Mouse (Mus musculus): ENCODE data around the gene Zfp111. TPM values are rescaled to one million over a fixed set of nuclear protein-coding genes. Genes with fewer than 3 reads are reported as not detected.
A peak's percentile ranks its signal among the peaks of the same experiment; 100 is the strongest.

The Zfp111 gene
- polyA plus RNA-seq (2012; rRNA removed) = 3.9 and 4.4 TPM in 2 replicates

DNA sequence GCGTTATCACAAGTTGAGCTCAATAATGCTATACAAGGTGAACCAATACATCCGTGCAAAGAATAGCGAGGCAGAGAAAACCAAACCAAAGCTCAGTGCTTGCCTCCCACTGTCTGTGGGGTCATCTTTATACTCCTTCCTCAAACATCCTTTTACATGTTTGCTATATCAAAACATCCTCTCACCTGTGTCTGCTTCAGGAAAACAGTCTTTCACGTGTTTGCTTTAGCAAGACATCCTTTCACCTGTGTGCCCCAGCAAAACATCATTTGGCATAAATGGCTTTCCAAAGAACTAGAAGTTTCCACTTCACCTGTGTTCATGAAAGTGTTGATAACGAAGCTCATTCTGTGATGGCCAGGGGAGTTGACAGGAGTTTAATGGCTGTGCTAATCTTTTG lies at the start of gene Zfp111:
Gene Zfp111 (minus strand): TSS at position 101 of the 400 bp plus-strand sequence.
- no peak for DNase-seq (ENCODE audit: extremely low spot score in 1 of 2, low spot score in 1 of 2)

DNA sequence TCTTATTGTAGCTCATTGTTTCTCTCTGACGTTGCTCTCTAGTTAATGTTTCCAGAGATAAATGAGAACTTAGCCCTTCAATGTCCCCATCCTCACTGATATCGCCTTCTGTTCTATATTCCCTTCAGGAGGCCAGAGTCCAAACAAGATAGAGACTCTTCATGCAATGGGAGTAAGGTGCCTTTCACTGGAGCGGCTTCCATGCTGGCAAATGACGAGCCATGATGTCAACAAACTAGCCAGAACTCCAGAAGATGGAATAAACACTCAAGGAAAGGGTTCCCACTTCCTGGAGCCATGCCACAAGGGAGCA lies 48.7 kb upstream of the Zfp111 start:
- no peak for DNase-seq (ENCODE audit: extremely low spot score in 1 of 2, low spot score in 1 of 2)

DNA sequence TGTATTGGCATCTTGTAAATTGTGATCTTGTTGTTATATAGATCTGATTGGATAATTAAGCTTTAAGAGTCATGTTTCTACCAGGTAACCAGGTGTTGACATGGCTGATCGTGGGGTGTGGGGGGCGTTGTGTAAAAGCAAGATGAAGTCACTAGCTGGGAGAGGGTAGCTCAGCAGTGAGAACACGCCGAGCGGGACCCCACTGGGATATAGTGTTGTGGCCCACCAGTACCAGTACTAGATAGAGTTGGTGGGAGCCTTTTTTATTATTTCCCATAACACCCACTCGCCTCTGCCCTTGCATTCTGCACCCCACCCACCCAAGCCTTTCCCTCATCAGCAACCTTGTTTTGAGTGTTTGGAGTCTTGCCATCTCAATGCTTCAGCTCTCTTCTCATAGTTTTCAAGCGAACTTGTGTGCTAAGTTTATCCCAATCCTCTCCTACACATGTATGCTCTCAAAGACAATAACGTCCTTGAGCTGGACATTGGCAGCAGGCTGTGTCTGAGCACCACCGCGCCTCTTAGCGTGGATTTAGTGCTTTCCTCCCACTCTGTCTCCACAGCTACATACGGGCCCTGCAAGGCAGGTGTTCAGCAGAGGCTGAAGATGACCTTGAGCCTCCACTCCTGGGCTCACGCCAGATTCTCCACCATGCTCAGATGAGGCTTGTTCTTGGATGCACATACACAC lies 48.2 kb upstream of the Zfp111 start:
- no peak for DNase-seq (ENCODE audit: extremely low spot score in 1 of 2, low spot score in 1 of 2)

DNA sequence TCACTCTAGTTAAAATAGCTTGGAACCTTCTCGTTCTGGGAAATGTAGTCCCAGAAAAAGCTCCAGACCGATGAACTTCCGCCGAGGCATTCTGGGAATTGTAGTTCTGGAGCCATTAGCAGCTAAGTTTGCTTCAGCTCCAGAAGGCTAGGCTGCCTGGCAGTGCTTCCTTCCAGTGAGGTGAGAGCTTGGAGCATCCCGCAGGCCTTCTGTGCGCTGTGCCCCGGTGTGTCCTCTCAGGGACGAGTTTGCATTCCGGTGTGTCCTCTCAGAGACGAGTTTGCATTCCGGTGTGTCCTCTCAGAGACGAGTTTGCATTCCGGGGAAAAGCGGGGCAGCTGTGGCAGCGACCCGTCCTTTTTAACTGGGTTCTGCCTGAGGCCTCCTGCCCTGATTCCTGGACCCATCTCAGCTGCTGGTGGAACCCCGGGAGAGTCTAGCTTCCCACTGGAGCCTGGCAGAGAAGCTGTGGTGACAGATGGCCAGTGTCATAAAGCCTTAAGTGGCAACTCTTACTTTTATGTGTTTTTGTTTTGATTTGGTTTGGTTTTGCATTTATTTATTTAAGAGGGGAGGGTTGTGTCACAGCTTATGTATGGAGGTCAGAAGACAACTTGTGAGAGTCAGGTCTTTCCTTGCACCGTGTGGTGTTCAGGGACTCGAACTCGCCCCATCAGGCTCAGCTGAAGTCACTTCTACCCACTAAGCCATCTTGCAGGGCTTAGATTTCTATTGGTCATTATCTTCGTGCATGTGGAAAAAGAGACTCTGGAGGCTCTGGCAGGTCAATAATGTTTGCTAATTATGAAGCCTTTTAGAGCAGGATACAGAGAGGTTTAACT lies 43.6 kb upstream of the Zfp111 start, which contains the start of gene Zfp108:
Gene Zfp108 (plus strand): TSS at position 162 of the 842 bp plus-strand sequence.
- peak; percentile 92 to 94 for DNase-seq (ENCODE audit: extremely low spot score in 1 of 2, low spot score in 1 of 2)

DNA sequence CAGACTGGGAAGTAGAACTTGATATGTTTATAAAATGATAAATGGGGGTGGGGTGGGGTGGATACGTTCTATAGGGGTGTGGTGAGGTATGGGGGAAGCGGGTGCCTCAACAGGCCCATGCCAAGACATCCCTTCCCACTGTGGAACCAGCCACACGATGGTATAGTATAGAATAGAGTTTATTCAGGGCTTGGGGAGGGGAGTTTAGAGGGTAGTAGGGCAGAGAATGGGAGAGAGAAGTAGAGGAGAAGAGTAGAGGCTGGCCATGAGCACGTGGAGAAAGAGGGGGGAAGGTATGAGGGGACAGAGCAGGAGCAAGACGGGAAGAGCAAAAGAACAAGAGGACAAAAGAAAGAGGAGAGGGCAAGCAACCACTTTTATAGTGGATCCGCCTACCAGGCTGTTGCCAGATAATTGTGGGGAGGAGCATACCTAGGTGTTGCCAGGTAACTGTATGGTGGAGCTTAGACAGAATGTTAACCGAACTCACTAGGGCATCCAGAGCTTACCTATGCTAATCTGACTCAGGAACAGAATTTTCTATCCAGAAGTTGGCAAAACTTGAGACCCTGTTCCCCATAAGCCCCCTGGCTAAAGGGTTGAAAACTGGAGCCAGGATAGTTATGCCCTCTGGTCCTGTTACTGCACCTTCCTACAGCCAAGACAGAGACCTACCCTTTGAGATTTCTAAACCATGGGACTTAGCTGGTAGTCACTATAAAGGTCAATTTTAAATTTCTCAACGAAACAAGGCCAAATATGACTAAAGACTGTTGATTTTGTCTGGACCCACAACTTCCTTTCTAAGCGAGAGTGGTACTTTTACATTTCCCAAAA lies 42.8 kb upstream of the Zfp111 start:
- no peak for DNase-seq (ENCODE audit: extremely low spot score in 1 of 2, low spot score in 1 of 2)

DNA sequence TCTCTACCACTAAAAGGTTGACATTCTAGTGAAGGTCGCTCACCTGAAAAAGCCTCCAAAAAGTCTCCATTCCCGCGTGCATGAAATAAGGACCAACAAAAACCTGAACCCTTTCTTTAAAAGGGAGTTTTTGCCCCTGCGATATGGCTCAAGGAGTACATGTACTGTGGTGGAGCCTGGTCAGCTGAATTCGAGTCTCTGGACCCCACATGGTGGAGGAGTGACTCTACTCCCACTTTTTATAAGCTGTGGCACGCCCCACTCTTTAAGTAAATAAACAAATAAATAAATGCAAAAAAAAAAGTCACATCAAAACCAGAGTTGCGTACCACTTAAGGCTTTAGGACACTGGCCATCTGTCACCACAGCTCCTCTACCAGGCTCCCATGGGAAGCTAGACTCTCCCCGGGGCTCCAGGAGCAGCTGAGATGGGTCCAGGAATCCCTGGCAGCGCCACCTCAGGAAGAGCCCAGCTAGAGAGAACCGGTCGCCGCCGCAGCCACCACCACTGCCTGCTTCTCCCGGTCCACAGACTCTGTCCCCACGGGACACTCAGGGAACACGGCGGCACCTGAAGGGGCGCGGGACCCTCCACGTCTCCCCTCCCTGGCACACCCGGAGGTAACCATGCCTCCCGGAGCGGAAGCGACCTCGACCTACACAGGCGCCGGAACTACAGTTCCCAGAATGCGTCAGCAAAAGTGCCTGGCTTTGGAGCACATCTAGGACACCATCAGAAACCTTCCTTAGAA lies 26.0 kb upstream of the Zfp111 start, which contains the start of gene Zfp109:
Gene Zfp109 (minus strand): TSS at position 521 of the 752 bp plus-strand sequence.
- DNase-seq (ENCODE audit: extremely low spot score in 1 of 2, low spot score in 1 of 2) = peak; percentile 46 to 84

DNA sequence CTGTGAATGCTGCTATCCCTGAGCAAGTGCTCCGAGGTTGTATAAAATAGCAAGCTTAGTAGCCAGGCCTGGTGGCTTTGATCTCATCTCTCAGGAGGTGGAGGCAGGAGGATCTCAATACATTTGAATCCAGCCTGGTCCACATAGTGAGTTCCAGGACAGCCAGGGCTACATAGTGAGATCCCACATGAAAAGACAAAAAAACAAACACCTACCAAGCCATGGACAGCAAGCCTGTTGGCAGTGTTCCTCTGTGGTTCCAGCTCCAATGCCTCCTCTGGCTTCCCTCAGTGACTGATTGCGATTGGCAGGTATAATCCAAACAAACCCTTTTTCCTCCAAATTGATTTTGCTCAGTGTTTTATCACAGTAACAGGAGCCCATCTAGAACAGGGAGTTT lies 947 bp downstream of the Zfp111 start:
- DNase-seq (ENCODE audit: extremely low spot score in 1 of 2, low spot score in 1 of 2) = no peak

DNA sequence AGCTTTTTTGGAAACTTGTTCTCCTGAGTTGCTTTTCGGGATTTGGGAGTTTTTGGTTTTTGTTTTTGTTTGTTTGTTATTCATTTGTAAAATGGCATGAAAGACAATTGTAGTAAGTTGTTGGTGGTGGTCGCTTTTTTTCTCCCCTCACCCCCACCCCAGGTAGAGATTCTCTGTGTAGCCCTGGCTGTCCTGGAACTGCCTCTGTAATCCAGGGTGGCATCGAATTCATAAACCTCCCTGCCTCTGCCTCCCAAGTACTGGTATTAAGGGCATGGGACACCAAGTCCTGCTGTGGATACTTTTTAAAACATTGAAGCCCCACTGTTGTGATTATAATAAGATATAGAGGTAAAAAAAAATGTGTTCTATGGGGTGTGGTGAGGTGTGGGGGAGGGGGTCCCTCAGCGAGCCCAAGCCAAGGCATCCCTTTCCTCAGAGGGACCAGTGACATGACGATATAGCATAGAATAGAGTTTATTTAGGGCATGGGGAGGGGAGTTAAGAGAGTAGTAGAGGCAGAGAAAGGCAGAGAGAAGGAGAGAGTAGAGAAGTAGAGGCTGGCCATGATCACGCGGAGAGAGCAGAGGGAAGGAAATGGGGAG lies 2.9 kb downstream of the Zfp111 start:
- DNase-seq (ENCODE audit: extremely low spot score in 1 of 2, low spot score in 1 of 2) = no peak

DNA sequence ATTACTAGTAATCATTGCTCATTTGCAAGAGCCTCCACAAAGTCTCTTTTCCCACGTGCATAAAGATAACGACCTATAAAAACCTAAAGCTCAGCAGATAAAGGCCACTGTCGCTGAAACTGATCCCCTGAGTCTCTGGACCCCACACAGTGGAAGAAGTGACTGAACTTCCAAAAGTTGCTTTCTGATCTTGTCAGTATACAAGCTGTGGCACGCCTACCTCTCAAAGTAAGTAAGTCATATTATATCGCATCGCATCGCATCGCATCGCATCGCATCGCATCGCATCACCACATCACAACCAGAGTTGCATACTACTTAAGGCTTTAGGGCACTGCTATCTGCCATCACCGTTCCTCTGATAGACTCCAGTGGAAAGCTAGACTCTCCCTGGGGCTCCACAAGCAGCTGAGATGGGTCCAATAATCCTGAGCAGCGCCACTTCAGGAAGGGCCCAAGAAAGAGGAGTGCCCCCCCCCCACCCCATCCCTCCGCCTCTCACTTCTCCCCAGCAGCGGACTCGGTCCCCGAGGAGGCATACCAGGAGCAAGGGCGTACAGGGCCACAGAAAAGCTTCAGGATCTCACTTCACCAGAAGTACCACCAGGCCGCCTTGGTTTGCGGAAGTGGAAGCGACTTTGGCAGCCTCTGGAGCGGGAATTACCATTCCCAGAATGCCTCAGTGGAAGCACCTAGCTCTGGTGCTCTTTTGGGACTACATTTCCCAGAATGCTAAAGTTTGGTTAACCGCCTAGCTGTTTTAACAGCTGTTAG lies 3.6 kb downstream of the Zfp111 start:
- DNase-seq (ENCODE audit: extremely low spot score in 1 of 2, low spot score in 1 of 2) = peak; percentile 62 to 88

DNA sequence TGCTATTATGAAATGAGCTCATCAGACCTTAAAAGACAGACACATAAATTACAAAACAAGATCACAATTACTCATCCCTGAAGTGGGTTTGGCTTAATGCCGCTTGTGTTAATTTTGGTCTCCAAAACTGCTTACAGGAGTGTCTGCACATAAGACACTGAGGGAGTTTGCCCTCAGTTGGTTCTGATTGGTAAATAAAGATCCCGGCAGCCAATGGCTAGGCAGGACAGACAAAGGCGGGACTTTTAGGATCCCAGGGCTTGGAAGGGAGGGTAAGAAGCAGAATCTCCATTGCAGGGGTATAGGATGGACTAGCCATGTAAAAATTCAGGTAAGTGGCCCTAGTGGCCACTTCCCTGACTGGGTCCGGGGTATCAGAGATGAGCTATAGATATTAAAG lies 14.3 kb downstream of the Zfp111 start:
- DNase-seq (ENCODE audit: extremely low spot score in 1 of 2, low spot score in 1 of 2) = no peak

DNA sequence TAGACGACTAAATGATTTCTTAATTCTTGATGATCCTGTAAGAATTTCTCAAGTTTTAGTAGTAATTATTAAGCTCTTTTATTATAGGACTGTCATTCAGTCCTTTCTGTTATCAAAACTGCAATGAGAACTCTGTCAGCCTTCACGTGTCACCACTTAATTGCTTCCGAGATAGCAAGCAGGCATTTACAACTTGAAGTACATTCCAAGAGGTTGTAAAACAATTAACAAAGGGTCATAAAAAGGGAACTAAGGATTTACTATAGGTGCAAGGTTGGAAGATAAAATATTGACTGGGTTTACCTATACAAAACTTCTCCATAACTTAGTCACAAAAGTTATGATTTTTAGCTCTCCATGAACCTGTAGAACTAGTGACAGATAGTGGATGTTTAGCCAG lies 18.1 kb downstream of the Zfp111 start:
- DNase-seq (ENCODE audit: extremely low spot score in 1 of 2, low spot score in 1 of 2) = no peak

DNA sequence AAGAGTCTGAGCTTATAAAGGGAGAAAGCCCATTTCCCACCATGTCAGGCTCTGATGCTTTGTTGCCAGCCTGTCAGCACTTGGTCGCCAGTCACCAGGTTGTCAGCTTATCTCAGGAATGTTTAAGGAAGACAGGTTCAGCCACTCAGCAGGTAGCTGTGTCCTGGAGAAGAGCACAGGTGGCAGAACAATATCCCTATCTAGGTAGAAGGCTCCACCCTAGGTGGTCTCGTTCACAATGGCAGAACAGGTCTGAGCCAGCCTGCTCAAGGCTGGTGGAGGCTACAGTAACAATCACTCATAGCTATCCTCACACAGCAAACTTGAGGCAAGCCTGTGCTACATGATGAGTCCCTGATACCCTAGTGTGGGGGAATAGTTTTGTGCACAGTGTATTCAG lies 19.9 kb downstream of the Zfp111 start:
- no peak for DNase-seq (ENCODE audit: extremely low spot score in 1 of 2, low spot score in 1 of 2)

DNA sequence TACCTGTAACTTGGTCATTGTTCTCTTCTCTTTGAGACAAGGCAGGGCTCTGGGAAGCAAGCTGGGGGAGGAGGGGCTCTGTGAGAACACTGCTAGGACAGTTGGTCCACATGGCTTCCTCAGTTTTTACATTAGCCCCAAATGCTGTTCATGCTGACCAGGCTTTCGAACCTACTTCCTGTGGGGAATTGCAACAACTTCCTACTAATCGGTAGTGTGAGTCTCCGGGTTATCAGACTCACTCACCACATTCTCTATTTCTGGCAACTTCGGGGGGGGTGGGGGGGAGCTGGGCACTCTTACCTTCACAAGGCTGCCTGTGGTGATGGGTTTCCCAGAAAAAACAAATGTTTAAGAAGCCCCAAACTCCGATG lies 21.7 kb downstream of the Zfp111 start:
- DNase-seq (ENCODE audit: extremely low spot score in 1 of 2, low spot score in 1 of 2) = no peak

DNA sequence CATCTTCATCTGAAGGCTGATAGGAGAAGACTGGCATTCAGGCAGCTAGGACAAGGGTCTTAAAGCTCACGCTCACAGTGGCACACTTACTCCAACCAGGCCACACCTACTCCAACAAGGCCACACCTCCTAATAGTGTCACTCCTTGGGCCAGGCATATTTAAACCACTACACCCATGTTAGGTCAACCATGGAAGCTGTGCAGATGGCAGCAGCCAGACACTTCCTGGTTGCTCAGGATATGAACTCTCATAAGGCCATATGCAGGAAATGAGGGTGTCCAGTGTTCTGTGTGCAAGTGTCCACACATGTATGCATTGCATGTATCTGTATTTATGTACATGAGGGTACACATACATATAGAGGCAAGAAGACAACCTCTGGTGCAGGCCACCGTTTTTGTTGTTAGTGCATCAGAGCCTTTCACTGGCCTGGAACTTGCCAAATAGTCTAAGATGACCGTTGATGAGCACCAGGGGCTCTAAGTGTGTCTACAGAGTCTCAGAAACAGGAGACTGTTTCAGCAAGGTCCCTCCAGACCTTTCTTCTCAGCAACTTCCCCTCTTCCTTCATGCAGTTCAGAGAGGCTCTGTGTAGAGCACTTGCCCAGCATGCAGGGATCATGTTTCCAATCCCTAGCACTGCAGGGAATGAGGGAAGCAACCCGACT lies 22.2 kb downstream of the Zfp111 start:
- DNase-seq (ENCODE audit: extremely low spot score in 1 of 2, low spot score in 1 of 2) = no peak

DNA sequence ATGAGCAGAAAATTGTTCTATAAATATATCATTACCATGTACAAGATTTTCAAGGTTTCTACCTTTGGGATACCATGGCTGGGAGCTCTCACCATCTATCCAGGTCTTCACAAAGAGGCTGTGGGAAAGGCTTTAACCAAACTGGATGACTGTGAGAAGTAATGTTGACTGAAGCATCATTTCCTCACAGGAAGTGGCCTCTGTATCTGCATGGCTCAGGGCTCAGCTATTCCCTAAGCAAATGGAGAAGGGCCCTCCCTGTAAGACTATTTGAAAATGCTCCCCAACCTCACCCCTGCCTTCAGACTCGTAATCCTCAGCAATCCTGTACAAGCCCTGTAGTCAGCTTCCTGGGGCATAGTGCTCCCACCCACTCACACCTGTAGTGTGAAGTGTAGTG lies 23.6 kb downstream of the Zfp111 start:
- no peak for DNase-seq (ENCODE audit: extremely low spot score in 1 of 2, low spot score in 1 of 2)

DNA sequence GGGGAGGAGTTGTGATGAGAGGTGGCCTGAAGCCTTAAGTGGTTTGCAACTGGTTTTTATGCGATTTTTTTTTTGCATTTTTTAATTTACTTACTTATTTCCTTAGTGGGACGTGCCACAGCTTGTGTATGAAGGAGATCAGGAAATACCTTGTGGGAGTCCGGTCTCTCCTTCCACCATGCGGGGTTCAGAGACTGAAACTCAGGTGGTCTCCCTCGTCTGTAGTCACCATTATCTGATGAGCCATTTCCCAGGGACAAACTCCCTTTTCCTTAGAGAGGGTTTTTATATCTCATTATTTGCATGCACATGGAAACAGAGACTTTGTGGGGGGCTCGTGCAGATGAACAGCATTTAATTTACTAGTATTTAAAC lies 35.9 kb downstream of the Zfp111 start:
- DNase-seq (ENCODE audit: extremely low spot score in 1 of 2, low spot score in 1 of 2) = no peak

DNA sequence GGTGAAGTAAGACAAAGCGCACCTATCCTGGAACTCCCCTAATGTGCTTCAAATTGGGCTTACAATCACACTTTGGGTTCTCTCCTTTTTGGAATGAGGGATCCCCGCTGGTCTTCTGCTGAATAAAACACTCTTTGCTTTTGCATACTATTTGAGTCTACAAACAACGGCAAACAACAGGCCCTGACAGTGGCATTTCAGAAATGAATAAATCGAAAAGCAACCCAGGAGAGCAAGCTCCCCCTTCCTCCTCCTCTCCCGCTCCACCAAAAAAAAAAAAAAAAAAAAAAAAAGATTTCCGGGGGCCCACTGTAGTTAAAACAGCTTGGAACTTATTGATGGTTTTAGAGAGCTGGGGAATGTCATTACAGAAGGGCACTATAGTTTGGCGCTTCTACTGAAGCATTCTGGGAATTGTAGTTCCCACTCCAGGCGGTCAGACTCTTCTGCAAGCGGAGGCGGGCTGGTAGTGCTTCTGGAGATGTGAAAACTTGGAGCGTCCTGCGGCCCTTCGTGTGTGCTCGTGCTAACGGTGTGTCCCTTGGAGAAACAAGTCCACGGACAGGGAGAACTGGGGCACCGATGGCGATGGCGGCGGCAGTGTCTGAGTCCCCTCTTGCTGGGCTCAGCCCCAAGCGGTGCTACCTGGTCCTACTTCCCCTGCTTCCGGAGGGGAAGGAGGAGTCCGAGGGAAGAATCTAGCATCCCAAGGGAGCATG lies 36.5 kb downstream of the Zfp111 start, which contains the start of gene Zfp114:
Gene Zfp114 (plus strand): TSS at position 443 of the 719 bp plus-strand sequence.
- peak; percentile 28 to 81 for DNase-seq (ENCODE audit: extremely low spot score in 1 of 2, low spot score in 1 of 2)

DNA sequence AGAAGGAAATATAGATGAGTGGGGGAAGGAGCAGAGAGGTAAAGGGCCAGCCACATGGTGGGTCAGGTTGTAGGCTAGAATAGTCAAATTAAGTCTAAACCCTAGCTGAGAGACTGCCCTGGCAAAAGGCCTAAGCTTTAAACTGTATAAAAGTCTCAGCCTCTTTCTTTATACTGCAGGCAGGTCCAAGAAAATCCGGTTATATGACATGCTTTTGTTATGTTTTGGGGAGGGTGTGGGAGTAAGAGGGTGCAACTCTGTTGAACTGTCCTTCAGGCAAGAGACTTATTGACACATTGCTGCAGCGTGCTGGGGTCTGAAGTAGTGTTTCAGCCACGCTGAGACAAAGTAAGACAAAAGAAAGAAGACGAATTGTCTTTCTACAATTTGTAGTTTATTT lies 39.1 kb downstream of the Zfp111 start:
- DNase-seq (ENCODE audit: extremely low spot score in 1 of 2, low spot score in 1 of 2) = no peak

Data from frontal cortex, adult 2 months (tissue).